8 mouse cellular contexts compared by ENCODE assay signal in the genomic region with DNA sequence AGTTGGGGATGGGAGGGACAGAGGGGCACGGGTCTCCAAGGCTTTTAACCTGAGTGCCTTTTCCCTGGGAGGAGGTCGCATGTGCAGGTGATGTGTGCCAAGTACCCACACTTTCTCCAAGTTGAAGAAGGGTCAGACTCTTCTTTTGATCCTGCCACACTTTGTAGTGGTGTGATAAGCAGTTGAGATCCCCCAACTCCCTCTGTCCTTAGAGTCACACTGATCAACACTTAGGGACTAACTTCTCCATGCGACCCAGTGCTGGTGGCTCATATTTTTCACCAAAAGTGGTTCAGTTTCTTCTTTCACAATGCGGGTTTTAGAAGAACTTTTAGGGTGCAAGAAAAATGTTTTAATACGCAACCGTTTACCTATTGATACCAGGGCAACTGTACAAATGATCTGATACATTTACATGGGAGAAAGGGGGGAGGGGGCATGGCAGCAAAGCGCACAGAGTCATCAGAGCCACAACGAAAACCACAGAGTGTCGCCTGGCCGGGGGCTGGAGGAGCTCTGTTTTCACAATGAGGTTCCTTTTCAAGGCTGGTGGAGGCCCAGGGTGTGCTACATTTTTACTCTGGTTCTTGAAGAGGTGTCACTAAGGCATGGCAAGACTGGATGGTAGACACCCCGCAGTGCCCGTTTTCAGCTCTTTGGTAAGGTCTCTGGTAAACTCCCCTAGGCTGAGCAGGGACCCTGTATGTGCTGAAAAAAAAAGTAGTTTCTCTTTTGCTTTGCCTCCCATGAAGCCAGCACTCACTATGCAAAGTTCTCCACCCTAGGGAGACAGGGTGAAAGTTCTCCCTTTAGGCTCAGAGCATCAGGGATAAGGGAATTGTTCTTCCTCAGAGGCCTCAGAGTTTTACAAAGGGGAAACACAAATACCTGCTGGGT. TPM values are rescaled to one million over a fixed set of nuclear protein-coding genes. Genes with fewer than 3 reads are reported as not detected.
DNase-seq lines count a peak whose midpoint lies in the region; ATAC-seq and TF ChIP-seq lines count a peak whose summit lies in the region.

No protein-coding gene starts in this region.

- DNase-seq in embryo, embryonic 10.5 days (ENCODE audit: low spot score), result peak; percentile 26
- no peak for DNase-seq in embryo, embryonic 9.5 days (ENCODE audit: extremely low spot score)
- no peak for DNase-seq in hindbrain, embryonic 11.5 days (ENCODE audit: low spot score)
- DNase-seq in lung, postnatal 10 days, result peak; percentile 19
- no peak for DNase-seq in frontal cortex, postnatal 10 days (ENCODE audit: low spot score in 2 of 2)
- no peak for DNase-seq in yolk sac, embryonic 10.5 days (ENCODE audit: low spot score)
- no peak for DNase-seq in spleen, postnatal 14 days (ENCODE audit: low spot score in 2 of 2)

- 34% methylated on average over 12 of the region's 12 CpGs for whole genome bisulfite sequencing in hindbrain, embryonic 11.5 days

- peaks cover 3% of the 10 kb centered on the region for H3K27me3 ChIP-seq in hindbrain, embryonic 11.5 days (ENCODE audit: control insufficient read depth, insufficient read depth, low read length)

- TF ChIP-seq POLR2A in bone marrow macrophage, adult 2 months (IDR thresholded peaks at IDR 0.05; ENCODE audit: borderline replicate concordance, low read depth, low read length), result no peak

- H3K36me3 ChIP-seq in hindbrain, embryonic 11.5 days (ENCODE audit: control insufficient read depth, insufficient read depth, low read length), result no peaks in the 10 kb centered on the region

- no peak for ATAC-seq in hindbrain, embryonic 11.5 days (ENCODE audit: low FRiP score)

- no peak for TF ChIP-seq CTCF in bone marrow macrophage, adult 2 months (IDR thresholded peaks at IDR 0.05; ENCODE audit: low read depth, low read length)

- peak overlapping the region; percentile 52 for H3K4me2 ChIP-seq in hindbrain, embryonic 11.5 days (replicated peaks; ENCODE audit: low read depth, low read length)

- H3K4me3 ChIP-seq in bone marrow macrophage, adult 2 months (ENCODE audit: insufficient read depth, low read length), result peak overlapping the region; percentile 81
- peak overlapping the region; percentile 23 for H3K4me3 ChIP-seq in hindbrain, embryonic 11.5 days (ENCODE audit: low read depth, low read length)

- H3K9ac ChIP-seq in hindbrain, embryonic 11.5 days (ENCODE audit: low read depth, low read length), result no peak overlapping the region

- peaks cover 44% of the 10 kb centered on the region for H3K4me1 ChIP-seq in bone marrow macrophage, adult 2 months (ENCODE audit: control insufficient read depth, insufficient read depth, low read length)
- H3K4me1 ChIP-seq in hindbrain, embryonic 11.5 days (replicated peaks; ENCODE audit: control insufficient read depth, insufficient read depth, low read length), result peaks cover 5% of the 10 kb centered on the region; the same call in 1 of the 2 replicates

- H3K27ac ChIP-seq in bone marrow macrophage, adult 2 months (ENCODE audit: insufficient read depth, low read depth, low read length), result peak overlapping the region; percentile 100
- H3K27ac ChIP-seq in hindbrain, embryonic 11.5 days (ENCODE audit: low read depth, low read length), result no peak overlapping the region

- H3K9me3 ChIP-seq in hindbrain, embryonic 11.5 days (ENCODE audit: control insufficient read depth, low read length), result no peaks in the 10 kb centered on the region

RNA-seq across cellular contexts. Expression of gene Lrmda, which starts 0.7 kb away (rescaled TPM):
- polyA plus RNA-seq in bone marrow macrophage, adult 2 months (2012; ENCODE audit: insufficient read depth, insufficient read length, missing spikeins), result 18.3 and 20.1 TPM in 2 replicates
- polyA plus RNA-seq in hindbrain, embryonic 11.5 days (2014; fragmentation: Nextera tagmentation; extraction: Ambion mirVana), result 0.20 and 0.91 TPM in 2 replicates

RNA-seq across cellular contexts. Expression of gene Zfp503, which starts 30.8 kb away (rescaled TPM):
- 0.76 and 1.0 TPM in 2 replicates for polyA plus RNA-seq in bone marrow macrophage, adult 2 months (2012; ENCODE audit: insufficient read depth, insufficient read length, missing spikeins)
- 11.8 and 15.4 TPM in 2 replicates for polyA plus RNA-seq in hindbrain, embryonic 11.5 days (2014; fragmentation: Nextera tagmentation; extraction: Ambion mirVana)

Comparison
In these comparisons a context has a peak if more than half of its experiments do, and no peak if none do; other contexts are left out.
1. DNase-seq: peak in embryo, embryonic 10.5 days (single experiment) and lung, postnatal 10 days (single experiment); none in embryo, embryonic 9.5 days (single experiment), hindbrain, embryonic 11.5 days (single experiment), frontal cortex, postnatal 10 days (0 of 2), yolk sac, embryonic 10.5 days (single experiment) and spleen, postnatal 14 days (0 of 2).
2. RNA of gene Lrmda, which starts 0.7 kb away (polyA plus RNA-seq): 18.3 to 20.1 TPM in bone marrow macrophage, adult 2 months; 0.20 to 0.91 TPM in hindbrain, embryonic 11.5 days; every median in the first group is over 10 times any median in the second.